Mouse (Mus musculus) embryonic facial prominence, embryonic 15.5 days (tissue): ENCODE results near the gene Pycr1. TPM values are rescaled to one million over a fixed set of nuclear protein-coding genes. Genes with fewer than 3 reads are reported as not detected.

Source experiments
- ATAC-seq: fragments of 200-750 bp; cut with Nextera tagmentation; 2 replicates; pipeline ENCODE4 v1.8.0; 2017; ENCODE audit warnings: low read depth, moderate TSS enrichment; ENCODE audit not compliant: insufficient number of reproducible peaks, low FRiP score, low TSS enrichment
- H3K27ac ChIP-seq: fragments of 300-500 bp; sonication (generic); replicated peaks from 2 replicates; pipeline ENCODE4 v1.5.1; 2015; ENCODE audit warnings: mild to moderate bottlenecking, inconsistent platforms
- H3K27me3 ChIP-seq: fragments of 300-500 bp; sonication (generic); 2 replicates; pipeline ENCODE4 v1.6.1; 2015; ENCODE audit warnings: inconsistent platforms
- H3K36me3 ChIP-seq: fragments of 300-500 bp; sonication (generic); 2 replicates; pipeline ENCODE4 v1.6.1; 2015; ENCODE audit warnings: mild to moderate bottlenecking, inconsistent platforms
- H3K4me1 ChIP-seq: fragments of 300-500 bp; sonication (generic); 2 replicates; pipeline ENCODE4 v1.6.1; 2015; ENCODE audit warnings: inconsistent platforms
- H3K4me2 ChIP-seq: fragments of 300-500 bp; sonication (generic); replicated peaks from 2 replicates; pipeline ENCODE4 v1.6.1; 2015; ENCODE audit warnings: mild to moderate bottlenecking, inconsistent platforms
- H3K4me3 ChIP-seq: fragments of 300-500 bp; sonication (generic); replicated peaks from 2 replicates; pipeline ENCODE4 v1.5.1; 2015; ENCODE audit warnings: mild to moderate bottlenecking, inconsistent platforms
- H3K9ac ChIP-seq: fragments of 300-500 bp; sonication (generic); 2 replicates; pipeline ENCODE4 v1.6.1; 2015; ENCODE audit warnings: inconsistent platforms
- H3K9me3 ChIP-seq: fragments of 300-500 bp; sonication (generic); replicated peaks from 2 replicates; pipeline ENCODE4 v1.6.1; 2016; ENCODE audit warnings: inconsistent platforms
- WGBS: fragments of 180-500 bp; shearing (Covaris S2); methylation state at CpG from one replicate; pipeline ENCODE4 v1.1.7; 2015; 5-methylcytosine and 5-hydroxymethylcytosine counted together
- polyA plus RNA-seq: library from polyadenylated mRNA; unstranded; fragments of >200 nt; fragmentation: Nextera tagmentation; extraction: Ambion mirVana; gene quantifications from 2 replicates; pipeline ENCODE4 v1.2.1, GENCODE M21; 2015

The Pycr1 gene
- polyA plus RNA-seq, 1 experiment from 2014 or later = 54.5 TPM

- no peaks in the 10 kb centered on the region for H3K9me3 ChIP-seq
- H3K4me1 ChIP-seq = peaks cover 33% of the 10 kb centered on the region
- no peak for ATAC-seq
- peaks cover 20% of the 10 kb centered on the region for H3K36me3 ChIP-seq
- H3K27ac ChIP-seq = peak overlapping the region; percentile 86
- peak overlapping the region; percentile 84 for H3K9ac ChIP-seq
- H3K27me3 ChIP-seq = no peaks in the 10 kb centered on the region
- peak overlapping the region; percentile 93 for H3K4me3 ChIP-seq
- WGBS = 66% methylated on average over 4 of the region's 4 CpGs
- peak overlapping the region; percentile 65 for H3K4me2 ChIP-seq
Observed at GRCm38 (mm10) chr11:120631726-120632448, 11.7 kb downstream of the Pycr1 start.

- H3K27me3 ChIP-seq = no peaks in the 10 kb centered on the region
- 0 out of 2 replicates have a peak overlapping the region, but pooled peaks have one; percentile 65 for H3K4me2 ChIP-seq
- H3K4me1 ChIP-seq = peaks cover 33% of the 10 kb centered on the region
- H3K9me3 ChIP-seq = no peaks in the 10 kb centered on the region
- peaks cover 23% of the 10 kb centered on the region for H3K36me3 ChIP-seq
- no peak overlapping the region for H3K4me3 ChIP-seq
- no peak overlapping the region; the same call in 1 of the 2 replicates for H3K9ac ChIP-seq
- WGBS = 40% methylated on average over 7 of the region's 7 CpGs
- no peak for ATAC-seq
- peak overlapping the region; percentile 65 for H3K27ac ChIP-seq
Observed at GRCm38 (mm10) chr11:120630881-120631725, 12.5 kb downstream of the Pycr1 start.

- peaks cover 38% of the 10 kb centered on the region for H3K4me1 ChIP-seq
- peaks cover 23% of the 10 kb centered on the region for H3K36me3 ChIP-seq
- no peaks in the 10 kb centered on the region for H3K27me3 ChIP-seq
- H3K4me2 ChIP-seq = peak overlapping the region; percentile 6; the same call in 1 of the 2 replicates
- H3K9me3 ChIP-seq = no peaks in the 10 kb centered on the region
- 48% methylated on average over 5 of the region's 5 CpGs for WGBS
- no peak for ATAC-seq
- H3K9ac ChIP-seq = no peak overlapping the region; the same call in 1 of the 2 replicates
- H3K27ac ChIP-seq = peak overlapping the region; percentile 65
- no peak overlapping the region for H3K4me3 ChIP-seq
Observed at GRCm38 (mm10) chr11:120630401-120630871, 13.1 kb downstream of the Pycr1 start.

- Histone ChIP-seq H3K27me3 (no peaks in the 10 kb centered on the region), H3K4me3 (no peak overlapping the region), H3K9ac (no peak overlapping the region), H3K27ac (peak overlapping the region; percentile 65; the same call in 1 of the 2 replicates), H3K4me2 (peak overlapping the region; percentile 21), H3K36me3 (peaks cover 23% of the 10 kb centered on the region), H3K9me3 (no peaks in the 10 kb centered on the region), H3K4me1 (peaks cover 43% of the 10 kb centered on the region)
- no peak for ATAC-seq
- WGBS = 34% methylated on average over 7 of the region's 7 CpGs
Observed at GRCm38 (mm10) chr11:120629911-120630310, 13.7 kb downstream of the Pycr1 start.

GRCm38 (mm10) chr11:120629341-120629730 lies 14.2 kb downstream of the Pycr1 start:
- H3K4me3 ChIP-seq = no peak overlapping the region
- H3K4me2 ChIP-seq = peak overlapping the region; percentile 21; the same call in 1 of the 2 replicates
- no peak overlapping the region for H3K9ac ChIP-seq

GRCm38 (mm10) chr11:120628601-120629340 lies 14.8 kb downstream of the Pycr1 start:
- Histone ChIP-seq H3K9ac (no peak overlapping the region), H3K4me3 (no peak overlapping the region), H3K4me2 (no peak overlapping the region), H3K27ac (no peak overlapping the region), H3K36me3 (peaks cover 23% of the 10 kb centered on the region), H3K27me3 (no peaks in the 10 kb centered on the region), H3K9me3 (no peaks in the 10 kb centered on the region), H3K4me1 (peaks cover 50% of the 10 kb centered on the region)
- no peak for ATAC-seq
- 92% methylated on average over 23 of the region's 23 CpGs for WGBS

More at GRCm38 (mm10) chr11:120629341-120629730, 14.2 kb downstream of the Pycr1 start:
- Histone ChIP-seq H3K36me3 (peaks cover 23% of the 10 kb centered on the region), H3K27me3 (no peaks in the 10 kb centered on the region), H3K4me1 (peaks cover 45% of the 10 kb centered on the region), H3K9me3 (no peaks in the 10 kb centered on the region), H3K27ac (peak overlapping the region; percentile 34; the same call in 1 of the 2 replicates)
- no peak for ATAC-seq
- 81% methylated on average over 23 of the region's 23 CpGs for WGBS

GRCm38 (mm10) chr11:120627468-120628300 lies 15.9 kb downstream of the Pycr1 start:
- WGBS = 79% methylated on average over 22 of the region's 22 CpGs
- Histone ChIP-seq H3K27me3 (no peaks in the 10 kb centered on the region), H3K9me3 (no peaks in the 10 kb centered on the region), H3K4me1 (peaks cover 52% of the 10 kb centered on the region), H3K9ac (no peak overlapping the region), H3K27ac (no peak overlapping the region), H3K4me3 (no peak overlapping the region), H3K4me2 (no peak overlapping the region), H3K36me3 (peaks cover 31% of the 10 kb centered on the region)
- ATAC-seq = no peak

GRCm38 (mm10) chr11:120626785-120627467 lies 16.6 kb downstream of the Pycr1 start:
- ATAC-seq = no peak
- no peak overlapping the region for H3K9ac ChIP-seq
- peaks cover 35% of the 10 kb centered on the region for H3K36me3 ChIP-seq
- H3K4me3 ChIP-seq = no peak overlapping the region
- H3K27me3 ChIP-seq = no peaks in the 10 kb centered on the region
- H3K4me1 ChIP-seq = peaks cover 46% of the 10 kb centered on the region
- no peak overlapping the region for H3K4me2 ChIP-seq
- no peak overlapping the region for H3K27ac ChIP-seq
- WGBS = 89% methylated on average over 11 of the region's 11 CpGs
- H3K9me3 ChIP-seq = no peaks in the 10 kb centered on the region

GRCm38 (mm10) chr11:120625152-120625775 lies 18.3 kb downstream of the Pycr1 start, which contains the start of gene Sirt7:
TSS of gene Sirt7 (minus strand) at chr11:120625240.
- Histone ChIP-seq H3K9me3 (no peaks in the 10 kb centered on the region), H3K4me3 (peak within 1 kb of the TSS; percentile 100), H3K27ac (peak within 1 kb of the TSS; percentile 80), H3K9ac (peak within 1 kb of the TSS; percentile 87), H3K4me1 (peaks cover 31% of the 10 kb centered on the region), H3K36me3 (peaks cover 52% of the 10 kb centered on the region), H3K27me3 (no peaks in the 10 kb centered on the region), H3K4me2 (peak within 1 kb of the TSS; percentile 100)
- peak; percentile 21 for ATAC-seq
- WGBS = 21% methylated on average over 5 of the region's 5 CpGs
